Mouse (Mus musculus): Measurements from ENCODE around the gene Slc25a28. TPM values are rescaled to one million over a fixed set of nuclear protein-coding genes. Genes with fewer than 3 reads are reported as not detected.
A peak's percentile ranks its signal among the peaks of the same experiment; 100 is the strongest.

Gene Slc25a28
- polyA plus RNA-seq, 1 experiment from 2014 or later = 19.5 TPM

DNA sequence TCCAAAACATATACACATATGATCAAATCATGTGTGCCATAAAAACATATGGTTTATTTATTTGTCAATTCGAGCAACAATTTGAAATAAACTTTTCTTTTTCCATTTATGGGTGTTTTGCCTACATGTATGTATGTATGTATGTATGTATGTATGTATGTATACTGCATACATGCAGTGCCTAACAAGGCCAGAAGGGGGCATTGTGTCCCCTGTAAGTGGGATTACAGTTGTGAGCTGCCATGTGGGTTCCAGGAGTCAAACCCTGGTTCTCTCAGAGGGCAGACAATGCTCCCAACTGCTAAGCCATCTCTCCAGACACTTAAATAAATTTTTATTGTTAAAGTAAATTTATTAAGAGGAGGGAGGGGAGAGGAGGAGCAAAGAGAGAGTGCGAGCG is 47.3 kb downstream of the Slc25a28 start:
- no peak overlapping the region for H3K4me3 ChIP-seq (replicated peaks)
- H3K4me2 ChIP-seq (replicated peaks) = no peak overlapping the region
- no peaks in the 10 kb centered on the region for H3K4me1 ChIP-seq
- no peaks in the 10 kb centered on the region for H3K9me3 ChIP-seq (replicated peaks)
- H3K27ac ChIP-seq (replicated peaks) = no peak overlapping the region
- no peak overlapping the region for H3K9ac ChIP-seq
- peaks cover 29% of the 10 kb centered on the region for H3K27me3 ChIP-seq
- no peak for ATAC-seq (ENCODE audit: insufficient number of reproducible peaks, low FRiP score, low TSS enrichment, low read depth)
- H3K36me3 ChIP-seq = no peaks in the 10 kb centered on the region
- WGBS = 87% methylated on average over 3 of the region's 3 CpGs

GRCm38 (mm10) chr19:43626160-43626559 is 48.5 kb downstream of the Slc25a28 start:
- no peak overlapping the region for H3K27ac ChIP-seq (replicated peaks)
- ATAC-seq (ENCODE audit: insufficient number of reproducible peaks, low FRiP score, low TSS enrichment, low read depth) = no peak
- H3K4me1 ChIP-seq = no peaks in the 10 kb centered on the region
- H3K4me3 ChIP-seq (replicated peaks) = no peak overlapping the region
- 41% methylated on average over 3 of the region's 3 CpGs for WGBS
- H3K27me3 ChIP-seq = peaks cover 41% of the 10 kb centered on the region
- no peak overlapping the region for H3K9ac ChIP-seq
- no peaks in the 10 kb centered on the region for H3K9me3 ChIP-seq (replicated peaks)
- no peak overlapping the region for H3K4me2 ChIP-seq (replicated peaks)
- no peaks in the 10 kb centered on the region for H3K36me3 ChIP-seq

- no peak overlapping the region for H3K27ac ChIP-seq (replicated peaks)
- no peaks in the 10 kb centered on the region for H3K36me3 ChIP-seq
- H3K9me3 ChIP-seq (replicated peaks) = no peaks in the 10 kb centered on the region
- no peak overlapping the region for H3K4me2 ChIP-seq (replicated peaks)
- H3K4me1 ChIP-seq = no peaks in the 10 kb centered on the region
- 49% methylated on average over 4 of the region's 4 CpGs for WGBS
- H3K27me3 ChIP-seq = peaks cover 62% of the 10 kb centered on the region
- no peak overlapping the region for H3K9ac ChIP-seq
- no peak for ATAC-seq (ENCODE audit: insufficient number of reproducible peaks, low FRiP score, low TSS enrichment, low read depth)
- no peak overlapping the region for H3K4me3 ChIP-seq (replicated peaks)
Measured at GRCm38 (mm10) chr19:43623913-43624312, 50.8 kb downstream of the Slc25a28 start.

DNA sequence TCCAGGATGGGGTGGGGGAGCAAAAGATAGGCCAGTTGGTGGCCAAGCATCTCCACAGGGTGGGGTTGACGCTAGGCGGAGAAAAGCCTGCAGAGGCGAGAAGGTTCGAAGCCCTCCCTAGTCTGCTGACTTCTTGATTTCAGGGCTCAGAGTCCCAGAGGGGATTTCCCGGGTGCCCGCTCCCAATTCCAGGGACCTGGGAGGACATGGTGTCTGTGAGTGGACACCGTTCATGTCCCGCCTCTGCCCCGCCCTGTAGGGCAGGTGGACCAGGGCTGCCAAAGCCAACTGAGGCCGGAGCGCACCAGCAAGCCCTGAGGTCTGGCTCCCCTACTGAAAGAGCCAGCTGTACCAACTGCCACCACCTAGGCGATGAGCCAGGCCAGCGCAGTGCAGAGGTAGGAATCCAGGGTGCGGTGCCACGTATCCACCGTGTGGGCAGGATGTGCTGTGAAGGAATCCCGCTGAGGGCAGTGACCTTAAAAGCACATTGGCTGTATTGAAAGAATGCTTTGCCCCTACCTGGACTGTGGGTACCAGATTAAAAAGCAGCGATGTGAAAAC is 54.7 kb downstream of the Slc25a28 start:
- Histone ChIP-seq H3K27me3 (peaks cover 98% of the 10 kb centered on the region), H3K27ac (replicated peaks) (no peak overlapping the region), H3K4me3 (replicated peaks) (no peak overlapping the region), H3K9ac (no peak overlapping the region), H3K4me2 (replicated peaks) (no peak overlapping the region), H3K4me1 (peaks cover 18% of the 10 kb centered on the region), H3K9me3 (replicated peaks) (no peaks in the 10 kb centered on the region), H3K36me3 (no peaks in the 10 kb centered on the region)
- 7% methylated on average over 18 of the region's 18 CpGs for WGBS
- no peak for ATAC-seq (ENCODE audit: insufficient number of reproducible peaks, low FRiP score, low TSS enrichment, low read depth)

- Histone ChIP-seq H3K27ac (replicated peaks) (no peak overlapping the region), H3K4me2 (replicated peaks) (no peak overlapping the region), H3K4me1 (peaks cover 29% of the 10 kb centered on the region), H3K27me3 (peaks cover 99% of the 10 kb centered on the region), H3K4me3 (replicated peaks) (no peak overlapping the region), H3K9me3 (replicated peaks) (no peaks in the 10 kb centered on the region), H3K9ac (no peak overlapping the region), H3K36me3 (no peaks in the 10 kb centered on the region)
- WGBS = 4% methylated on average over 5 of the region's 5 CpGs
- no peak for ATAC-seq (ENCODE audit: insufficient number of reproducible peaks, low FRiP score, low TSS enrichment, low read depth)
Measured at GRCm38 (mm10) chr19:43618505-43619030, 56.1 kb downstream of the Slc25a28 start.

DNA sequence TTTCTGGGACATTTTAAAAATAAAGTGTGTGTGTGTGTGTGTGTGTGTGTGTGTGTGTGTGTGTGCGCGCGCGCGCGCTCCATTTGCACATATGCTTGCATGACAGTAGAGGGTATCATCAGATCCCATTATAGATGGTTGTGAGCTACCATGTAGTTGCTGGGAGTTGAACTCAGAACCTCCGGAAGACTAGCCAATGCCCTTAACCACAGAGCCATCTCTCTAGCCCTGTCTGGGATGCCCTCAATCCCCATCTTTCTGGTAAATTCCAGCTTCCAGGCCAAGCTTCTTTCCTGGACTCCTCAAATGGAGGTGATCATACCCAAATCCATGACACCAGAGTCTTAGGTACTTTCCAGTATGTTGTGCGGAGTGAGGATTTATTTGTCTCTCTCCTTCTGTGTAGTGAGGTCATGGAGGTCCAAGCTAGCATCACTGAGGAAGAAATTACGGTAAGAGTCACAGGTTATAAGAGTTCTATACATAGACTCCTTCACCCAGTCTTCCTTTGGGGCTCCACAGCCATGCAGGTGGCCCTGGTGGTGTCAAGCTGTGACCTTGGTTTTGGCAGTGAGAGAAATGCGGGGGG is 56.8 kb downstream of the Slc25a28 start:
- Histone ChIP-seq H3K27me3 (peaks cover 99% of the 10 kb centered on the region), H3K4me2 (replicated peaks) (no peak overlapping the region), H3K9ac (no peak overlapping the region), H3K4me1 (peaks cover 32% of the 10 kb centered on the region), H3K27ac (replicated peaks) (no peak overlapping the region), H3K4me3 (replicated peaks) (no peak overlapping the region), H3K9me3 (replicated peaks) (no peaks in the 10 kb centered on the region), H3K36me3 (no peaks in the 10 kb centered on the region)
- WGBS = 36% methylated on average over 10 of the region's 10 CpGs
- no peak for ATAC-seq (ENCODE audit: insufficient number of reproducible peaks, low FRiP score, low TSS enrichment, low read depth)

GRCm38 (mm10) chr19:43616889-43617288 is 57.8 kb downstream of the Slc25a28 start:
- Histone ChIP-seq H3K4me3 (replicated peaks) (peak overlapping the region; percentile 26; the same call in 1 of the 2 replicates), H3K27ac (replicated peaks) (no peak overlapping the region), H3K36me3 (no peaks in the 10 kb centered on the region), H3K9ac (no peak overlapping the region), H3K9me3 (replicated peaks) (no peaks in the 10 kb centered on the region), H3K4me2 (replicated peaks) (0 out of 2 replicates have a peak overlapping the region, but pooled peaks have one; percentile 40), H3K4me1 (peaks cover 41% of the 10 kb centered on the region), H3K27me3 (peaks cover 99% of the 10 kb centered on the region)
- ATAC-seq (ENCODE audit: insufficient number of reproducible peaks, low FRiP score, low TSS enrichment, low read depth) = no peak
- WGBS = under 1% methylated on average over 12 of the region's 12 CpGs

DNA sequence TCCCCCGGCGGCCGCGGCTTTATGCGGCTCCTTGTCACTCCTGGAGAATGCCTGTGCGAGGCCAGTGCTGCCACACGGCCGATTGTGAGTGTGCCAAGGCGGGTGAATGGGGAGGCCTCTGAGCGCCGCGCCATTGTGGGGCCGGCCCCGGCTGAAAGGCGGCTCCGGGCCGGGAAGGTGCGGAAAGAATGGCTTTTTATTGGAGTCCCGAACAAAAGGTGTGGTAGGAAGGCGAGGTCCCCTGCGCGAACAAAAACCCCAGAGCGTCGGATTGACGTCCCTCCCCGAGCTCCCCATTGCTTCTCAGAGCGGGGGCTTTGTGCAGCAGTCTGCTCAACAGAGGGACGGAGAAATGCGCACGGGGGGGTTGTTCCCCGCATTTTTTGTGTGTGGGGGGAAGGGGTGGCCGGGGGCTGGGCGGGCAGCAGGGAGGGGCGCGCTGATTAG is 58.2 kb downstream of the Slc25a28 start:
- no peak overlapping the region for H3K27ac ChIP-seq (replicated peaks)
- H3K4me2 ChIP-seq (replicated peaks) = peak overlapping the region; percentile 40
- H3K4me1 ChIP-seq = peaks cover 44% of the 10 kb centered on the region
- peak overlapping the region; percentile 26 for H3K4me3 ChIP-seq (replicated peaks)
- 1% methylated on average over 35 of the region's 35 CpGs for WGBS
- ATAC-seq (ENCODE audit: insufficient number of reproducible peaks, low FRiP score, low TSS enrichment, low read depth) = no peak
- no peak overlapping the region for H3K9ac ChIP-seq
- H3K36me3 ChIP-seq = no peaks in the 10 kb centered on the region
- H3K9me3 ChIP-seq (replicated peaks) = no peaks in the 10 kb centered on the region
- H3K27me3 ChIP-seq = peaks cover 99% of the 10 kb centered on the region

GRCm38 (mm10) chr19:43615571-43616414 is 58.9 kb downstream of the Slc25a28 start:
- Histone ChIP-seq H3K4me1 (peaks cover 44% of the 10 kb centered on the region), H3K27me3 (peaks cover 99% of the 10 kb centered on the region), H3K36me3 (no peaks in the 10 kb centered on the region), H3K4me2 (replicated peaks) (peak overlapping the region; percentile 40), H3K27ac (replicated peaks) (no peak overlapping the region), H3K9me3 (replicated peaks) (no peaks in the 10 kb centered on the region), H3K9ac (no peak overlapping the region), H3K4me3 (replicated peaks) (peak overlapping the region; percentile 36)
- 2% methylated on average over 34 of the region's 34 CpGs for WGBS
- no peak for ATAC-seq (ENCODE audit: insufficient number of reproducible peaks, low FRiP score, low TSS enrichment, low read depth)

DNA sequence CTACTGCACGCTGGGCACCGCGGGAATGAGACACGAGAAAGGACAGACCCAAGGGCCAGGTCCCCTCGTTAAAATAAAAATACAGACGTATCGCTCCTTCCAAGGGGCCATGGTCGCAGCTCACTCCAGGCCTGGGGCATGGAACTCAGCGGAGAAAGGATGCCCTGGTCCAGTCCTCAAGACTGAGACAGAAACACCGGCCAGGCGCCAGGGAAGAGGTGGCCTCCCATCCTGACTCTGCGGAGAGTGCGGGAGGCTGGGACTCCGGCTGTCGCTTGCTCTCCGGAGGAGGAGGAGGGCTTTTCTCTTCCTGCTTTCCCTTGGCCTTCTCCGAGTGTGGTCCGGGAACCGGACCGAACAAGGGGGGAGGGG is 59.6 kb downstream of the Slc25a28 start:
- no peak overlapping the region for H3K9ac ChIP-seq

DNA sequence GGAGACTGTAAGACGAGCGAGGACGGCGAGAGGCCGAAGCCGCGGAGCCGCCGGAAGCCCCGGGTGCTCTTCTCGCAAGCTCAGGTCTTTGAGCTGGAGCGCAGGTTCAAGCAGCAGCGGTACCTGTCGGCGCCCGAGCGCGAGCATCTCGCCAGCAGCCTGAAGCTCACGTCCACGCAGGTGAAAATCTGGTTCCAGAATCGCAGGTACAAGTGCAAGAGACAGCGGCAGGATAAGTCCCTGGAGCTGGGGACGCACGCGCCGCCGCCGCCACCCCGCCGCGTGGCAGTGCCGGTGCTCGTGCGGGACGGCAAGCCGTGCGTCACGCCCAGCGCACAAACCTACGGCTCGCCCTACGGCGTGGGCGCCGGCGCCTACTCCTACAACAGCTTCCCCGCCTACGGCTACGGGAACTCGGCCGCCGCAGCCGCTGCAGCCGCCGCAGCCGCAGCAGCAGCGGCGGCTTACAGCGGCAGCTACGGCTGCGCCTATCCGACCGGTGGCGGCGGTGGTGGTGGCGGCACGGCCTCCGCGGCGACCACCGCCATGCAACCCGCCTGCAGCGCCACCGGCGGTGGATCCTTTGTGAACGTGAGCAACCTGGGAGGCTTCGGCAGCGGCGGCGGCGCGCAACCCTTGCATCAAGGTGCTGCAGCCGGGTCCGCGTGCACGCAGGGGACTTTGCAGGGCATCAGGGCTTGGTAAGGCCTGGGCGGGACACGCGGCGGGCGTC is 60.2 kb downstream of the Slc25a28 start:
- no peaks in the 10 kb centered on the region for H3K9me3 ChIP-seq (replicated peaks)
- peak overlapping the region; percentile 49 for H3K4me2 ChIP-seq (replicated peaks)
- peaks cover 48% of the 10 kb centered on the region for H3K4me1 ChIP-seq
- H3K27ac ChIP-seq (replicated peaks) = no peak overlapping the region
- no peak overlapping the region for H3K9ac ChIP-seq
- WGBS = under 1% methylated on average over 82 of the region's 92 CpGs
- ATAC-seq (ENCODE audit: insufficient number of reproducible peaks, low FRiP score, low TSS enrichment, low read depth) = no peak
- H3K4me3 ChIP-seq (replicated peaks) = peak overlapping the region; percentile 36
- no peaks in the 10 kb centered on the region for H3K36me3 ChIP-seq
- H3K27me3 ChIP-seq = peaks cover 99% of the 10 kb centered on the region

More for the DNA sequence above, 59.6 kb downstream of the Slc25a28 start:
- Histone ChIP-seq H3K4me2 (replicated peaks) (peak overlapping the region; percentile 49), H3K4me1 (peaks cover 48% of the 10 kb centered on the region), H3K9me3 (replicated peaks) (no peaks in the 10 kb centered on the region), H3K27ac (replicated peaks) (no peak overlapping the region), H3K27me3 (peaks cover 99% of the 10 kb centered on the region), H3K4me3 (replicated peaks) (peak overlapping the region; percentile 36), H3K36me3 (no peaks in the 10 kb centered on the region)
- under 1% methylated on average over 20 of the region's 20 CpGs for WGBS
- no peak for ATAC-seq (ENCODE audit: insufficient number of reproducible peaks, low FRiP score, low TSS enrichment, low read depth)
